Mouse (Mus musculus) bone marrow macrophage, adult 2 months (primary cell): ENCODE results near the gene Vmn1r118.
"Not testable (repeated sequence)": the region's sequence is repeated elsewhere in the genome, so short reads cannot be mapped to it uniquely, and the experiment has no call there.

Source experiments
- CTCF ChIP-seq: IDR thresholded peaks from 2 replicates; pipeline ENCODE4 v1.5.1; 2012; ENCODE audit warnings: low read depth, mild to moderate bottlenecking, low read length, moderate library complexity
- POLR2A ChIP-seq: IDR thresholded peaks from 2 replicates; pipeline ENCODE4 v1.6.1; 2012; ENCODE audit warnings: mild to moderate bottlenecking, low read depth, low read length, borderline replicate concordance

- not testable (repeated sequence) for TF ChIP-seq CTCF, POLR2A
Measured at GRCm38 (mm10) chr7:20912247-20912646, at the start of gene Vmn1r118.
